ENCODE assay signal across 10 mouse cellular contexts in the genomic region with DNA sequence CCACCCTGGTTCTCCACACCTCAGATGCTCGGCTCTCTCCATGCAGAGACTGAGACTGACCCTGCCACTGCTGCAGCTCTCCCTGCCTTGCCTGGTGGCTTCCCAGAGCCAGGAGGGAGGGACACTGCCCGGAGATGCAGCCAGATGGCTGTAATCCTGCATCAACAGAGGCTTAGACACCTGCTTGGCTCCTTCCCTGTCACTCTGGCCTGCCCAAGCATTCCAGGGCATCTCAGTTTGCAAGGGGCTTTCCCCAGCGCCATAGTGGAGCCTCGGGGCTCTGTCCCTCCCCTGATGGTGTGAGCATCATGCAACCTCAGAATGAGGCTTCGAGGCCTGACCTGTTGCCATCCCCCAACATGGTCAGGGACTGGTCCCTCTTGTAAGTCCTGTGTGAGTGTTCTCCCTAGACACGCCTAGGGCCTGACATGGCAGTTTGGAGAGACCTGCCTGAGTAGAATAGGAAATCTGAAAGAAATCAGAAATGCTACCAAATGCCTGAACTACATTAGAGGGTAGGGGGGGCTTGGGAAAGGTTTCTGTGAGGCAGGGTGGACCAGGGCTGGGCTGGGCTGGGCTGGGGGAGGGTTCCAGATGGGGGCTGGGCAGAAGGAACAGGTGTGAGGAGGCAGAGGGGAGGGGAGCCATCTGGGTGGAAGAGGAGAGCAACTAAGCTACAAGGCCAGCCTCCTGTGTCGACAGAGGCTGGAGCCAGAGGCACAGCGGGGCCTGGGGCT. TPM values are rescaled to one million over a fixed set of nuclear protein-coding genes. Genes with fewer than 3 reads are reported as not detected.
A peak's percentile ranks its signal among the peaks of the same experiment; 100 is the strongest.
DNase-seq lines count a peak whose midpoint lies in the region; ATAC-seq and TF ChIP-seq lines count a peak whose summit lies in the region.
"Had no signal": no experiment of that assay in that cellular context is flagged by ENCODE, and none has a peak within 500 bp of the region (broad histone marks: within the 10 kb centered on the region; RNA-seq: fewer than 3 reads in every experiment).

No protein-coding gene starts in this region.

- peak; percentile 38 for DNase-seq in neural tube, embryonic 10.5 days (ENCODE audit: extremely low spot score, low spot score)
- DNase-seq in gastrocnemius, postnatal 14 days: peak; percentile 61
- DNase-seq in midbrain, embryonic 11.5 days (ENCODE audit: low spot score, missing footprints): peak; percentile 90
- no peak for DNase-seq in cerebellum, adult 2 months
- no peak for DNase-seq in right cerebral cortex, postnatal 36 days (ENCODE audit: low spot score in 2 of 2)
- DNase-seq in adrenal gland, postnatal 36 days: no peak
- DNase-seq: kidney, postnatal 14 days had no signal

- H3K4me1 ChIP-seq in neural tube, embryonic 15.5 days: peaks cover 27% of the 10 kb centered on the region
- H3K4me1 ChIP-seq in midbrain, embryonic 11.5 days (ENCODE audit: control insufficient read depth, insufficient read depth, low read length): peaks cover 65% of the 10 kb centered on the region
- H3K4me1 ChIP-seq in cerebellum, adult 2 months (ENCODE audit: control insufficient read depth, insufficient read depth, low read length): no peaks in the 10 kb centered on the region

- no peak overlapping the region for H3K4me2 ChIP-seq in neural tube, embryonic 15.5 days
- peak overlapping the region; percentile 32; the same call in 1 of the 2 replicates for H3K4me2 ChIP-seq in midbrain, embryonic 11.5 days
- H3K4me2 ChIP-seq: heart, embryonic 13.5 days had no signal

- no peak overlapping the region for H3K9ac ChIP-seq in neural tube, embryonic 15.5 days (replicated peaks)
- H3K9ac ChIP-seq in midbrain, embryonic 11.5 days (ENCODE audit: low read length): peak overlapping the region; percentile 45
- H3K9ac ChIP-seq: heart, embryonic 13.5 days had no signal

- 25% methylated on average over 8 of the region's 8 CpGs for WGBS in neural tube, embryonic 15.5 days
- WGBS in midbrain, embryonic 11.5 days: 7% methylated on average over 8 of the region's 8 CpGs
- 29% methylated on average over 8 of the region's 8 CpGs for WGBS in cerebellum, adult 2 months

- ATAC-seq in neural tube, embryonic 15.5 days (ENCODE audit: low FRiP score): no peak
- ATAC-seq in midbrain, embryonic 11.5 days (ENCODE audit: low FRiP score): peak; percentile 18
- no peak for ATAC-seq in erythroblast, adult 5-6 weeks (replicated peaks; ENCODE audit: low FRiP score, poor library complexity, severe bottlenecking)

- no peaks in the 10 kb centered on the region for H3K27me3 ChIP-seq in neural tube, embryonic 15.5 days (replicated peaks)
- H3K27me3 ChIP-seq in midbrain, embryonic 11.5 days (ENCODE audit: control insufficient read depth, insufficient read depth, low read length): no peaks in the 10 kb centered on the region
- no peaks in the 10 kb centered on the region for H3K27me3 ChIP-seq in cerebellum, adult 2 months (ENCODE audit: control insufficient read depth, insufficient read depth, low read length)

- TF ChIP-seq POLR2A in cerebellum, adult 2 months (IDR thresholded peaks at IDR 0.05; ENCODE audit: borderline replicate concordance, insufficient read depth, low read length): no peak

- TF ChIP-seq CTCF in cerebellum, adult 2 months (IDR thresholded peaks at IDR 0.05; ENCODE audit: borderline replicate concordance, insufficient read depth, low read depth, low read length): no peak

- no peak overlapping the region for H3K4me3 ChIP-seq in neural tube, embryonic 15.5 days (replicated peaks)
- H3K4me3 ChIP-seq in midbrain, embryonic 11.5 days (ENCODE audit: low read depth, low read length): no peak overlapping the region
- no peak overlapping the region for H3K4me3 ChIP-seq in cerebellum, adult 2 months (replicated peaks; ENCODE audit: insufficient read depth, low read depth, low read length)
- H3K4me3 ChIP-seq: heart, embryonic 13.5 days had no signal

- no peak overlapping the region for H3K27ac ChIP-seq in neural tube, embryonic 15.5 days (replicated peaks)
- peak overlapping the region; percentile 93 for H3K27ac ChIP-seq in midbrain, embryonic 11.5 days (ENCODE audit: low read depth, low read length)
- no peak overlapping the region for H3K27ac ChIP-seq in cerebellum, adult 2 months (ENCODE audit: insufficient read depth, low read length)
- H3K27ac ChIP-seq: heart, embryonic 13.5 days had no signal

- H3K9me3 ChIP-seq in neural tube, embryonic 15.5 days (replicated peaks): no peaks in the 10 kb centered on the region
- no peaks in the 10 kb centered on the region for H3K9me3 ChIP-seq in midbrain, embryonic 11.5 days (ENCODE audit: control insufficient read depth, low read length)
- H3K9me3 ChIP-seq: heart, embryonic 13.5 days had no signal

- H3K36me3 ChIP-seq in neural tube, embryonic 15.5 days: no peaks in the 10 kb centered on the region
- H3K36me3 ChIP-seq in midbrain, embryonic 11.5 days (ENCODE audit: control insufficient read depth, insufficient read depth, low read length): no peaks in the 10 kb centered on the region
- H3K36me3 ChIP-seq: heart, embryonic 13.5 days had no signal

- intact Hi-C loops in gastrocnemius, postnatal 14 days (cut with DNase I; ENCODE audit: low total_unique reads): no loop called here

RNA-seq across cellular contexts. Expression of a gene that starts 18.3 kb away (rescaled TPM):
- 1.6 TPM in 1 of 2 replicates, not detected in the other for polyA plus RNA-seq in neural tube, embryonic 15.5 days (2015; fragmentation: Nextera tagmentation; extraction: Ambion mirVana)
- total RNA-seq in gastrocnemius, postnatal 14 days (2021): not detected
- polyA plus RNA-seq in midbrain, embryonic 11.5 days (2014; fragmentation: Nextera tagmentation; extraction: Ambion mirVana): 0.39 TPM in 1 of 2 replicates, not detected in the other
- polyA plus RNA-seq in cerebellum, adult 2 months (2012; rRNA removed): 0.82 and 1.4 TPM in 2 replicates
- not detected in 2 replicates for total RNA-seq in erythroblast, adult 5-6 weeks (2015; ENCODE audit: low replicate concordance)
- not detected in 2 replicates for total RNA-seq in erythroblast, adult 5-6 weeks (2017; ENCODE audit: low replicate concordance)
- total RNA-seq in adrenal gland, postnatal 36 days (2021): not detected
- polyA plus RNA-seq: heart, embryonic 13.5 days had no signal

RNA-seq across cellular contexts. Expression of a gene that starts 24.0 kb away (rescaled TPM):
- 16.7 and 19.4 TPM in 2 replicates for polyA plus RNA-seq in neural tube, embryonic 15.5 days (2015; fragmentation: Nextera tagmentation; extraction: Ambion mirVana)
- 1 to 10 TPM; 5.6 to 9.8 TPM for total RNA-seq in gastrocnemius, postnatal 14 days (2021)
- 38.3 and 40.5 TPM in 2 replicates for polyA plus RNA-seq in midbrain, embryonic 11.5 days (2014; fragmentation: Nextera tagmentation; extraction: Ambion mirVana)
- polyA plus RNA-seq in cerebellum, adult 2 months (2012; rRNA removed): 48.7 and 53.4 TPM in 2 replicates
- 2.9 and 9.4 TPM in 2 replicates for total RNA-seq in erythroblast, adult 5-6 weeks (2015; ENCODE audit: low replicate concordance)
- total RNA-seq in erythroblast, adult 5-6 weeks (2017; ENCODE audit: low replicate concordance): 4.4 and 9.9 TPM in 2 replicates
- 10 to 100 TPM in 1 of 2 experiments, 1 to 10 TPM in 1; 9.6 to 12.7 TPM for total RNA-seq in adrenal gland, postnatal 36 days (2021)

Comparison
In these comparisons a context has a peak if more than half of its experiments do, and no peak if none do; other contexts are left out.
1. DNase-seq: peak in neural tube, embryonic 10.5 days (single experiment), gastrocnemius, postnatal 14 days (single experiment) and midbrain, embryonic 11.5 days (single experiment); none in cerebellum, adult 2 months (0 of 2), right cerebral cortex, postnatal 36 days (0 of 2) and adrenal gland, postnatal 36 days (0 of 2).